Comparison of ENCODE assay signal across 21 mouse cellular contexts in the genomic region with DNA sequence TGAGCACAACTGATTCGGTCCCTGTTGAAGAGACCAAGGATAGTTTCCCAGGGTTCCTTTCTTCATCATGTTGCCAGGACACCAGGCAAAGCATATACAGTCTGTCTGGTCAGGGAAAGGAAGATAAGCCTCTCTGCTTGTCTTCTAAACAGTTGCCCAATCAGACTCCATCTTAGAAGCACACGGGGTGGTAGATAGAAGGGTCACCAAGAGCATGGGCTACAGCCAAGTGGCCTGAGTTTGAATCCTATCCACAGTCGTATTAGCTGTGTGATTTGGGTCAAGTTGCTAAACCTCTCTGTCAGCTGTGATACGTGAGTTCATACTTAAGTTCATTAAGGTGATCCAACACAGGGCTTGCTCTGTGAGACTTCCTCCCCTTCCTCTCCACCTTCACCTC. TPM values are rescaled to one million over a fixed set of nuclear protein-coding genes. Genes with fewer than 3 reads are reported as not detected.
DNase-seq lines count a peak whose midpoint lies in the region; ATAC-seq and TF ChIP-seq lines count a peak whose summit lies in the region.
"Had no signal": no experiment of that assay in that cellular context is flagged by ENCODE, and none has a peak within 500 bp of the region (broad histone marks: within the 10 kb centered on the region; RNA-seq: fewer than 3 reads in every experiment).

No protein-coding gene starts in this region.

- H3K4me2 ChIP-seq in heart, embryonic 11.5 days = no peak overlapping the region; the same call in 1 of the 2 replicates
- peak overlapping the region; percentile 63 for H3K4me2 ChIP-seq in heart, embryonic 14.5 days (ENCODE audit: low read length)
- peak overlapping the region; percentile 64 for H3K4me2 ChIP-seq in myocyte (ENCODE audit: low read depth)
- H3K4me2 ChIP-seq in hindbrain, embryonic 13.5 days = no peak overlapping the region
- H3K4me2 ChIP-seq: forebrain, embryonic 13.5 days had no signal

- no peak overlapping the region for H3ac ChIP-seq in myocyte (ENCODE audit: control insufficient read depth, insufficient read length)

- H3K27me3 ChIP-seq in heart, embryonic 11.5 days (ENCODE audit: control insufficient read depth, insufficient read depth, low read length) = no peaks in the 10 kb centered on the region
- no peaks in the 10 kb centered on the region for H3K27me3 ChIP-seq in heart, embryonic 14.5 days (ENCODE audit: control insufficient read depth, insufficient read depth, low read length)
- no peaks in the 10 kb centered on the region for H3K27me3 ChIP-seq in myocyte (ENCODE audit: control insufficient read depth, insufficient read depth, insufficient read length)
- H3K27me3 ChIP-seq in hindbrain, embryonic 13.5 days = no peaks in the 10 kb centered on the region

- TF ChIP-seq CTCF in gastrocnemius, adult 2 months (IDR thresholded peaks at IDR 0.05) = no peak

- H3K4me1 ChIP-seq in heart, embryonic 11.5 days (ENCODE audit: control insufficient read depth, insufficient read depth, low read length) = peaks cover 64% of the 10 kb centered on the region
- peaks cover 66 to 72% of the 10 kb centered on the region in 2 experiments for H3K4me1 ChIP-seq in heart, embryonic 14.5 days (ENCODE audit: control insufficient read depth in 2 of 2, insufficient read depth in 2 of 2, low read length in 2 of 2)
- 0 out of 2 replicates have a peak, but pooled peaks cover under 1% of the 10 kb centered on the region for H3K4me1 ChIP-seq in hindbrain, embryonic 13.5 days (replicated peaks)
- H3K4me1 ChIP-seq: forebrain, embryonic 13.5 days had no signal

- intact Hi-C loops in gastrocnemius, adult 2 months (cut with DNase I) = loop anchor here (5.0 kb wide), 1 partner anchor 192 kb away; no protein-coding TSS in a partner anchor
- intact Hi-C loops in gastrocnemius, postnatal 14 days (cut with DNase I; ENCODE audit: low total_unique reads) = no loop called here

- peak overlapping the region; percentile 44; the same call in 1 of the 2 replicates for H3K9ac ChIP-seq in heart, embryonic 11.5 days (ENCODE audit: low read depth, low read length)
- peak overlapping the region; percentile 75 for H3K9ac ChIP-seq in heart, embryonic 14.5 days (ENCODE audit: low read length)
- H3K9ac ChIP-seq in hindbrain, embryonic 13.5 days = no peak overlapping the region
- H3K9ac ChIP-seq: forebrain, embryonic 13.5 days; forebrain, postnatal 0 days had no signal

- H3K9me3 ChIP-seq in heart, embryonic 11.5 days (replicated peaks; ENCODE audit: control insufficient read depth, low read length) = no peaks in the 10 kb centered on the region
- no peaks in the 10 kb centered on the region for H3K9me3 ChIP-seq in heart, embryonic 14.5 days (ENCODE audit: control insufficient read depth, low read length)
- no peaks in the 10 kb centered on the region for H3K9me3 ChIP-seq in hindbrain, embryonic 13.5 days
- H3K9me3 ChIP-seq: embryonic facial prominence, embryonic 10.5 days; forebrain, embryonic 13.5 days; G1E had no signal

- ATAC-seq in heart, embryonic 11.5 days (replicated peaks; ENCODE audit: insufficient number of reproducible peaks, low FRiP score, low TSS enrichment) = no peak
- ATAC-seq in heart, embryonic 14.5 days (ENCODE audit: insufficient number of reproducible peaks, insufficient read depth, low FRiP score, low read depth) = no peak
- ATAC-seq in hindbrain, embryonic 13.5 days (ENCODE audit: low FRiP score) = no peak
- ATAC-seq: CD4-positive, CD25-positive, alpha-beta regulatory T cell, adult 4 months; forebrain, embryonic 13.5 days; forebrain, postnatal 0 days; hindbrain, postnatal 0 days had no signal

- TF ChIP-seq POLR2A in myocyte (IDR thresholded peaks at IDR 0.05; ENCODE audit: insufficient read length, low read depth) = no peak

- H3K4me3 ChIP-seq in gastrocnemius, adult 2 months = peak overlapping the region; percentile 60
- no peak overlapping the region for H3K4me3 ChIP-seq in heart, embryonic 11.5 days (ENCODE audit: low read depth, low read length)
- H3K4me3 ChIP-seq in heart, embryonic 14.5 days (ENCODE audit: control insufficient read depth in 1 of 2, insufficient read depth in 1 of 2, low read depth in 1 of 2, low read length in 2 of 2) = peak overlapping the region; percentile 6 to 34; a peak in 1 of 4 replicates
- no peak overlapping the region for H3K4me3 ChIP-seq in myocyte
- H3K4me3 ChIP-seq in hindbrain, embryonic 13.5 days = no peak overlapping the region
- H3K4me3 ChIP-seq: embryonic facial prominence, embryonic 10.5 days; forebrain, embryonic 13.5 days had no signal

- no peak for DNase-seq in gastrocnemius, adult 2 months
- no peak for DNase-seq in gastrocnemius, postnatal 14 days
- no peak for DNase-seq in heart, postnatal 4 days
- DNase-seq: B cell, adult 2 months; cerebellum, adult 18-20 months; cerebellum, adult 9-11 months; cerebellum, postnatal 36 days; forebrain, postnatal 0 days; gastrocnemius, postnatal 36 days; kidney, adult 11 months; kidney, adult 9 months had no signal

- no peaks in the 10 kb centered on the region for H3K36me3 ChIP-seq in heart, embryonic 11.5 days (ENCODE audit: control insufficient read depth, insufficient read depth, low read length)
- H3K36me3 ChIP-seq in heart, embryonic 14.5 days (ENCODE audit: control insufficient read depth, insufficient read depth, low read length) = peaks cover 22% of the 10 kb centered on the region
- no peaks in the 10 kb centered on the region for H3K36me3 ChIP-seq in myocyte (ENCODE audit: control insufficient read depth, insufficient read depth)
- no peaks in the 10 kb centered on the region for H3K36me3 ChIP-seq in hindbrain, embryonic 13.5 days
- H3K36me3 ChIP-seq: embryonic facial prominence, embryonic 10.5 days; G1E had no signal

- WGBS in heart, embryonic 11.5 days (ENCODE audit: insufficient replicate concordance) = 50% methylated on average over 4 of the region's 4 CpGs
- WGBS in heart, embryonic 14.5 days = 45% methylated on average over 4 of the region's 4 CpGs
- 85% methylated on average over 4 of the region's 4 CpGs for WGBS in hindbrain, embryonic 13.5 days

- peak overlapping the region; percentile 94 for H3K27ac ChIP-seq in gastrocnemius, adult 2 months
- H3K27ac ChIP-seq in heart, embryonic 11.5 days (ENCODE audit: low read depth, low read length) = peak overlapping the region; percentile 91
- H3K27ac ChIP-seq in heart, embryonic 14.5 days (replicated peaks in 1 of 2; ENCODE audit: control insufficient read depth in 1 of 2, insufficient read depth in 1 of 2, low read depth in 2 of 2, low read length in 2 of 2) = peak overlapping the region; percentile 87 to 98
- H3K27ac ChIP-seq in hindbrain, embryonic 13.5 days = no peak overlapping the region
- H3K27ac ChIP-seq: embryonic facial prominence, embryonic 10.5 days; forebrain, embryonic 13.5 days; hindbrain, postnatal 0 days had no signal

- no peaks in the 10 kb centered on the region for H3K79me2 ChIP-seq in myocyte (ENCODE audit: control insufficient read depth, insufficient read depth)

TF ChIP-seq in myocyte, 11 proteins besides CTCF, POLR2A, EP300 and RAD21:
- TF ChIP-seq TCF12 (IDR thresholded peaks at IDR 0.05; ENCODE audit: insufficient read depth, poor library complexity, severe bottlenecking) (no peak), MYOG (IDR thresholded peaks at IDR 0.05; ENCODE audit: control insufficient read depth in 1 of 3, insufficient read depth in 1 of 3, insufficient read length in 2 of 3, low read depth in 2 of 3) (no peak), POLR2AphosphoS2 (IDR thresholded peaks at IDR 0.05; ENCODE audit: insufficient read length, low read depth) (no peak), REST (IDR thresholded peaks at IDR 0.05; ENCODE audit: insufficient read depth, insufficient read length) (no peak), SRF (IDR thresholded peaks at IDR 0.05; ENCODE audit: control insufficient read depth, insufficient read length, low read depth) (no peak), USF1 (IDR thresholded peaks at IDR 0.05; ENCODE audit: low read depth) (no peak), CEBPB (IDR thresholded peaks at IDR 0.05; ENCODE audit: insufficient read depth, poor library complexity, severe bottlenecking) (no peak), MAX (IDR thresholded peaks at IDR 0.05; ENCODE audit: low read depth) (no peak), MYOD1 (IDR thresholded peaks at IDR 0.05; ENCODE audit: control insufficient read depth in 1 of 3, insufficient read length in 2 of 3, low read depth in 2 of 3) (no peak)
TF ChIP-seq in myocyte: peak in this region for 0.

RNA-seq across cellular contexts. Expression of a gene that starts 24.4 kb away (rescaled TPM):
- 10 to 100 TPM; 27.7 to 71.1 TPM for total RNA-seq in gastrocnemius, adult 2 months (2021)
- total RNA-seq in gastrocnemius, postnatal 14 days (2021) = 10 to 100 TPM; 23.4 to 33.2 TPM
- 0.16 and 0.52 TPM in 2 replicates for polyA plus RNA-seq in heart, embryonic 11.5 days (2014; fragmentation: Nextera tagmentation; extraction: Ambion mirVana)
- under 1 TPM; 0.62 to 0.65 TPM for total RNA-seq in heart, postnatal 4 days (2021)
- 0.19 TPM in 2 replicates for polyA plus RNA-seq in heart, embryonic 14.5 days (2014; fragmentation: Nextera tagmentation; extraction: Ambion mirVana)
- polyA plus RNA-seq in myocyte (2012; fragmentation: generic; extraction: Trizol) = 4.8 TPM
- not detected in 2 replicates for polyA plus RNA-seq in hindbrain, embryonic 13.5 days (2015; fragmentation: Nextera tagmentation; extraction: Ambion mirVana)
- polyA plus RNA-seq: CD4-positive, CD25-positive, alpha-beta regulatory T cell, adult 4 months; forebrain, embryonic 13.5 days; forebrain, postnatal 0 days; G1E; hindbrain, embryonic 11.5 days; hindbrain, postnatal 0 days had no signal

RNA-seq across cellular contexts. Expression of a gene that starts 30.3 kb away (rescaled TPM):
- 1,000 to 10,000 TPM; 3,091 to 7,772 TPM for total RNA-seq in gastrocnemius, adult 2 months (2021)
- total RNA-seq in gastrocnemius, postnatal 14 days (2021) = 1,000 to 10,000 TPM in 1 of 2 experiments, 100 to 1,000 TPM in 1; 840 to 1,154 TPM
- polyA plus RNA-seq in heart, embryonic 11.5 days (2014; fragmentation: Nextera tagmentation; extraction: Ambion mirVana) = 138 and 139 TPM in 2 replicates
- 1,000 to 10,000 TPM; 6,207 to 7,219 TPM for total RNA-seq in heart, postnatal 4 days (2021)
- polyA plus RNA-seq in heart, embryonic 14.5 days (2014; fragmentation: Nextera tagmentation; extraction: Ambion mirVana) = 807 and 810 TPM in 2 replicates
- 1,055 TPM for polyA plus RNA-seq in myocyte (2012; fragmentation: generic; extraction: Trizol)
- polyA plus RNA-seq in hindbrain, embryonic 13.5 days (2015; fragmentation: Nextera tagmentation; extraction: Ambion mirVana) = 0.44 and 0.62 TPM in 2 replicates
- total RNA-seq: G1E; hindbrain, postnatal 0 days had no signal
- polyA plus RNA-seq: CD4-positive, CD25-positive, alpha-beta regulatory T cell, adult 4 months; forebrain, embryonic 13.5 days; G1E had no signal

Comparison
In these comparisons a context has a peak if more than half of its experiments do, and no peak if none do; other contexts are left out.
1. H3K4me3 ChIP-seq: peak in gastrocnemius, adult 2 months (single experiment) and heart, embryonic 14.5 days (2 of 2); none in heart, embryonic 11.5 days (single experiment), myocyte (single experiment) and hindbrain, embryonic 13.5 days (single experiment).
2. H3K4me2 ChIP-seq: peak in heart, embryonic 14.5 days (single experiment) and myocyte (single experiment); none in heart, embryonic 11.5 days (single experiment) and hindbrain, embryonic 13.5 days (single experiment).
3. RNA of a gene that starts 30.3 kb away (polyA plus RNA-seq): 1,055 TPM in myocyte (single experiment), 807 to 810 TPM in heart, embryonic 14.5 days and 138 to 139 TPM in heart, embryonic 11.5 days; 0.44 to 0.62 TPM in hindbrain, embryonic 13.5 days; every median in the first group is over 10 times any median in the second.